Mouse (Mus musculus) heart, postnatal 4 days (tissue): ENCODE results near the gene Fam117a. TPM values are rescaled to one million over a fixed set of nuclear protein-coding genes. Genes with fewer than 3 reads are reported as not detected.
A peak's percentile ranks its signal among the peaks of the same experiment; 100 is the strongest.

Experiments
- DNase-seq: peaks from one replicate; pipeline ENCODE4 v3.0.0; 2021
- total RNA-seq, 2 experiments: library from RNA; stranded (reverse); gene quantifications; 2 replicates each; pipeline ENCODE4 v1.2.3; 2021

The Fam117a gene
- total RNA-seq, 2 experiments from 2014 or later, result 8.4 to 11.5 TPM

DNA sequence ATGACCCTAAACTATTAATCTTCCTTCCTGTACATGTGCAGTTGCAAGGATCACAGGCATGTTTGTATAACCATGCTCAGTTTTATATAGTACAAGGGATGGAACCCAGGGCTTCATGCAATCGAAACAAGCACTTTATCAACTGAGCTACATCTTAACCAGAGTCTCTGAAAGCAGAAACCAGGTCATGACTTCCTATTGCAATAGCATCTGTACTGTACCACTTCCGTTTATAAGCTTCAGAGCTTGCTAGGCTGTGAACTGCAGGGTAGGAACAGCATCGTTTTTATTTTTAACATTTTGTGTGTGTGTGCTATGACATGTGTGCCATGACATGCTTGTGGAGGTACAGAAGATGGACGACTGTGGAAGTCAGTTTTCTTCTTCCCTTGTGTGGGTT, 3.6 kb upstream of the Fam117a start:
- no peak for DNase-seq

DNA sequence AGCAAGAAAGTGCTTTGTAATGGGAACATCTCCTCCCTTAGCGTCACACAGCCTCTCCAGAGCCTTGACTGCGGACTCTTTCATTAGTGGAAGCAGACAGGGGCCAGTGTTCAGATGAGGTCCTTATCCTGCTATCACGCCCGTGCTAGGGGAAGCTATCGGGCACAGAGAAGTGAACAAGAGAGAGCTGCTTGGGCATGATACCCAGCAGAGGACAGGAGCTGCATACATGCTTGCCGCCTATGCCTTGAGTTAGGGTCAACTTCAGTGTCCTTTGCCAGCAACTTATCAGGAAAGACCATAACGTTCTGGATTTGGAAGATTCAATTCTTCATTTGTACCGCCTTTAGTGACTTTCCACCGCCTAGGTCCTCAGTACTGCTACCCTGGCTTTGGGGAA, 3.0 kb upstream of the Fam117a start:
- no peak for DNase-seq

DNA sequence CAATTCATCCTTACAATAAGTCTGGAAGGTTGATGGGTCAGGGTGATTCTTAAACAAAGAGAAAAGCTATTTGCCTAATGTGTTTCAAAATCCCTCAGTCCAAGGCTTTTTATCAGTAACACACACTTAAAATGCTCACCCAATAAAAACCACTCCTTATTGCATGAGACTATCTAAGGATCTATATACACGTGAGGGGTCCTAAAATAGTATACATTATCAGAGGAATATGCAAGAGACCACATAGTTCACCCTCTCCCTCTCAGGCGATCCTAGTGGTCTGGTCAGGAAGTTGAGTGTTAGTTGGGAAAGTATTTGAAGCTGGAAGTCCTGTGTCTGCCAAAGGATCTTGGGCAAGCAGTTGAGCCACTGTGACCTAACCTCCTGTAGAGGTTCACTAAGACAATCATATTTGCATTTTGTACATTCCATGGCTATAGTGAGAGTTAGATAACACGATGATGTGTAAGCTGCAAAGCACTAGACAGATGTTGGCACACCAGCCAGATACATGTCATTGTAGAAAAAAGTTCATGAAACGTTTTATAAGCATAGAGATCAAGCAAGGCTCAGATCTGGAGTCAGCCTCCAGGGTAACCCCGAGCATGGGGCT, 2.3 kb upstream of the Fam117a start:
- DNase-seq, result no peak

DNA sequence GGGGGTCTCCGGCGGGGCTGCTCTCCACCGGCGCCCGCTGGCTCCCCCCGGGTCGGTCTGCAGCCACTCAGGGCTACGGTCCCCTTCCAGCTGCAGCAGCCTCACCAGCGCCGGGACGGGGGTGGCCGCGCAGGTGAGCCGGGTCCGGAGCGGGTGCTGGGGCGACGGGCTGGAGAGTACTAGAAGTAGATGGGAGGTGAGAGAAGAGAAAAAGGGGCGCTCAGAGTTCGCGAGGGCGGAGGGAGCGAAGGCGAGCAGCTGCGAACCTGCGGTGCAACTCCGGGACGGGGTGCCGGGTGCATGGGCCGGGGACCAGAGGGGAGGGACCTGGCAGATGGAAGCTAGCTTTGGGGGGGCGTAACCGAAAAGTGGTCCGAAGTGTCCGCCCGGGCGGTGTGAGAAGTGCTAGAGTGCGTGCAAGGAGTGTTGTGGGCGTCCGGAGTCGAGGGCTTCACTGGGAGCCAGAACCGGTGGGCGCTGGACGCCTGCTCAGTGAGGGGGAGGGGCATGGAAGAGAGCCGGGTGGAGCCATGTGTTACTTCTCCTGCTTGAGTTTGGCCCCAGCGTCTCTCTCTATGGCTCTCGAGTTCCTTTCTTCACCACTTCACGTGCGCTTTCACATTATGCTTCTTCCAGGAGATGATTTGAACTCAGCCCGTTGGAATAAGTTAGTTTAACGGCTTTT, 453 bp downstream of the Fam117a start:
- peak; percentile 71 for DNase-seq

DNA sequence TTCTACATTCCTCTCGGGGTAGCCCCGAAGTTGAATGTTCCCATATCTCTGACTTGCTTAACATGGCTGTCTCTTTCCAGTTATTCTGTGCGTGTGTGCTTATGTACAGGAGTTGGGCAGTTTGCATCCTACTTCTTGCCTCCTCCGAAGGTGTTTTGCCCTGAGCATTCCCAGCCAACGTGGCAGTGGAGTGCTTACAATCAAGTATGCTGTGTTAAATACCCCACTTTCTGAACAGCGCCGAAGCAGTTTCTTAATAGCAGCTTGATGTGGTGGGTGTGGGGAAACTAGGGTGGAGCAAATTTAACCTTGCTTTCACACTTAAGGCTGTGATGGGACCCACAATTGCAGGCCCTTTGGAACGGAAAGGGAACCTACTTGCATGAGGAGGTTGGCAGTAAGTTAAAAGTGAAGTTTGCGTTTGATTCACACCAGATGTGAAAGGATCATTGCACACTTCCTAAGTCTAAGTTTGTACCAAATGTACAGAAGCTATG, 1.1 kb downstream of the Fam117a start:
- no peak for DNase-seq

DNA sequence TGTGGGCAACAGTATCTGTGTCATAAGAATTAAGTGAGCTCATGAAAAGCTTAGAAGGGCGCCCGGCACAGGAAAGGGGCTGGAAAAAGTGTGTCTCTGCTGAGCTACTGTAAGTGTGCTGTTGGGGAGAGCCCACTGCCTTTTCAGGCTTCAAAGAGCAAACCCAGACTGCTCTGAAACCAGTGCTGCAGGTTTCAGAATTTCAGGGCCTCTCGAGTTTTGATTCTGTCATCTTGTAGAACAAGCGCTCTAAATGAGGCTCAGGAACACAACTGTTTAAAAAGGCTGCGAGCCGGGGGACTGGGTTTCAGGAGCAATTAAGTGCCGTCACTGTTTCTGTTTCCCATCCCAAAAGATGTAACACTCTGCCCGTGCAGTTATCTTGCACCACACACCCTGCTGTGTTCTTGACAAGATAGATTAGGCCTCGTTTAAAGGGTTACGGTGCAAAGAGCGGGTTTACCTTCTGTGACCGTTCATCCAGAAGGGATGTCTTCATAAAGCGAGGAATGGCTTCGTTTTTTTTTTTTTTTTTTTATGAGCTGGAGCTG, 2.7 kb downstream of the Fam117a start:
- DNase-seq, result no peak

DNA sequence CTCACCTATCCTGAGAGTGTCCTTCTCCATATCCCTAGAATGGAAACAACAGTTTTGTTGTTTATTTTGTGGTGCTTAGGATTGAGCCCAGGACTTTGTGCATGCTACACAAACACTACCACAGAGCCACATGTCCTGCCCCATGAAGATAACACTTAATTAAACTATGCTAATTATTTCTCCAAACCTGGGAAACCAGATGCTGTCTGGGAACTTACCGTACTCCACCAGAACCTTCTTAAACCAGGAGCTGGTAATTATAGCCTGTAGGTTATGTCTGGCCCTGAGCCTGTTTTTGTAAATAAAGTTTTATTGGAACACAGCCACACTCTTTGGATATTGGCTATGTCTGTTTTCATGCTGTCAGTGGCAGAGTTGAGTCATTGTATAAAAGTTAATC, 3.4 kb downstream of the Fam117a start:
- no peak for DNase-seq

DNA sequence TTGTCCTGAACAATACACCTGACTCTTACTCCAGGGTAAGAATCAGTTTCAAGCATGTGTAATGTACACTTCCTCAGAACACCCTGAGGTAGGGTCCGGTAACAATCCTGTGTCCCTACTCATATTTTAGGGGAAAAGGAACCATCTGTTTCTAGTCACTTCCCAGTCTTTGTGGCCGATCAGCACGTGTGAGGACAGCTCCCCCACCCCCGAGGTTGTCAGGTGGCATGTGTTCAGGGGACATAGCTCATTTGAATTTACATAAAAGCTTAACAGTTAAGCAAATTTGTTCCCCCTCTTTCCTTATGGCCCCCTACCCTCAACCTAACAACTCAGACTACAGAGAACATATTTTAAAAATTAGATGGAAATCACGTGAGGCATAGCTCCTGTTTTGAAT, 3.8 kb downstream of the Fam117a start:
- DNase-seq, result no peak

DNA sequence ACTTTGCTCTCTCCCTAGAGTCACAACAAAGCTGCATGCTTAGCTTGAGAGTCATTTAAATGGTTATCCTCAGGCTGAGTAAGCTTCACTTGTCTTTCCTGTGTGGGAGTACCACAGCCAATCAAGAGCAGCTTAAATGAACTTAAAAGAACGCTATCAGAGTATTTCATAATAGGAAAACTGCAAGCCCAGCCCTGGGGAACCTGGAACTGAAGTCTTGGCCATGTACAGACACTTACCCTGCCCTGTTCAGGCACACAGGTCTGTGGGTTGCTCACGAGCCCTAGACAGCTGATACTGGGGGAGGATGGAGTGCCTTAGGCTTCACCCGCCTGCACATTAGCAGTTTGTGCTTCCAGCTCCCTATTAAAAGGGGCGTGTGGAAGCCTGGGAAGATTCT, 6.4 kb downstream of the Fam117a start:
- DNase-seq, result no peak

DNA sequence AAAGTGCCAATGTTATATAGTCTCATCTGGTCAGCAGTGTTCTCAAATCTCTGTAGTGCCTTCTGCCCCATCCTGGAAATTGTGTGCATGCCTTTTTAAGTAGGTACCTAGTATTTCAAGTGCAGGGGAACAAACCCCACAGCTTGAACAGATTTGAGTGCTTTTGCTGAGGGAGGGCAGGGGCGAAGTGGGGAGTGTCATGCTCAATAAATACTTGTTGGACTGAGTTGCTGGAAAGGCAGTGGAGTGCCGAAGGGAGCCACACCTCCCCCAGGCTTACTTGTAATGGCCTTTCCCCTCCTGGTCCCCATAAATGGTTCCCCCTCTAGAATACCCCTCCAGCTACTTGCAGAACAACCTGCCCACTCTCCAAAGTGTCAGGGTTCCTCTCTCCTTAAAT, 7.4 kb downstream of the Fam117a start:
- DNase-seq, result no peak

DNA sequence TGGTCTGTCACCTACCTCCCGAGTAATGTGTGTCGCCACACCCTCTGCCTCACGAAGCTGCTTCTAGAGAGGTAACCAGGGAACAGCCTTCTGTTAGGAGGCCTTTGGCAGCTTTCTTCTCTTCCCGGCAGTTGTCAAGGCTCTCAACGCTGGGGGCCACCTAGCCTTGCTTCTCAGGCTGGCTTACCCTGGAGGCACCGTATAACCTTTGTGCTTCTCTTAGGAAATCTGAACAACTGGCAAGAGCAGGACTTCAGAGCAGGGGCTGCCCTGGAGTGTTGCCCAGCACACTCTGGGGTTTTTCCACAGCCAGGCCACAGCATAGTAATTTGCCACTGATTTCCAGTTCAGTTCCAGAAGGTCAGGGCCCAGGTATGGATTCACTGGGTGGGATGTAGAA, 13.5 kb downstream of the Fam117a start:
- DNase-seq, result no peak

DNA sequence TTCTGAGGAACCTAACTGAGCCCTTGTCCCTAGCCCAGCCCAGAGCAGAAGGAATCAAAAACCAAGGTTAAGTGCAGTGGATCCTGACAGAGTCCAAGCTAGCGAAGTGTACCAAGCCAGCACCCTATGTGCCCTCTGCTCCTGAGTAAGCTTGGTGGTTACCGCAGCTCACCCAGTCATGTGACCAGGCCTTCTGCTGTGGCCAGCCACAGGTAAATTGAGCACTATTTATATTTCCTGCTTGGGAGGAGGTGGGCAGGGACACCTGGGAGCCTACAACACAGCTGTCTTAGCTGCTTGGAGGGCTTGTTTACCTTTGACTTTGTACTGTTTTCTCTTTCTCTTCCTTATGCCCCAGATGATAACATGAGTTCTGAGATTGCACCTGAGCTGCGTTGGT, 14.1 kb downstream of the Fam117a start:
- no peak for DNase-seq

DNA sequence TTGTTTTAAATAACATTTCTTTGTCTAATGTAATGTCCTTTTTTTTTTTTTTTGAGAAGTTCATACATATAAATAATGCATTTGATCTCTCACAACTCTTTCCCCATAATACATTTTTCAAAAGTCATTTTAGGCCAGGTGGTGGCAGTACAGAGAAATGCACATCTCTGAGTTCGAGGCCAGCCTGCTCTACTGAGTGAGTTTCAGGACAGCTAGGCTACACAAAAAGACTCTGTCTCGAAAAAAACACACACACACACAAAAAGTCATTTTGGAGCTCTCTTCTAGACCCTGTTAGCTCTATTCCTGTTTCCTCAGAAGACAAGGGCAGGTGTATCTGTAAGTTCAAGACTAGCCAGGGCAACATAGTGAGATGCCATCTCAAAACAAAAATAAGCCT, 15.9 kb downstream of the Fam117a start:
- DNase-seq, result no peak

DNA sequence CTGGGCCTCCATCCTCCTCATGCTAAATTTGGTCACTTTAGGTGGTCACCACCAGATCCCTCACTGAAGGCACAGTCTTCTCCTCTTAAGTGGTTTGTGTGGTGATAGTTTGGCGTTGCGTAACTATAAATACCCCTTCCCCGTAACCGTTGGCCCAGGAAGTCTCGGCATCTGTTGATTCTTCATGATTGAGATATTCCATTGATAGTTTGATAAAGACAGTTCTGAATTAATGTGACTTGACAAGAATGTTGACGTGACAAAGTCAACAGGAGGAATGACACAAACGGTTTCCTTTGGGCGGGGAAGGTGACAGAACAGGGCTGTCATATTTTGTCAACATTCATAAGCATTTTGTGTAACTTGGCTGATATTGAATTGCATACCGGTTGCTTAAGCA, 16.4 kb downstream of the Fam117a start:
- no peak for DNase-seq

DNA sequence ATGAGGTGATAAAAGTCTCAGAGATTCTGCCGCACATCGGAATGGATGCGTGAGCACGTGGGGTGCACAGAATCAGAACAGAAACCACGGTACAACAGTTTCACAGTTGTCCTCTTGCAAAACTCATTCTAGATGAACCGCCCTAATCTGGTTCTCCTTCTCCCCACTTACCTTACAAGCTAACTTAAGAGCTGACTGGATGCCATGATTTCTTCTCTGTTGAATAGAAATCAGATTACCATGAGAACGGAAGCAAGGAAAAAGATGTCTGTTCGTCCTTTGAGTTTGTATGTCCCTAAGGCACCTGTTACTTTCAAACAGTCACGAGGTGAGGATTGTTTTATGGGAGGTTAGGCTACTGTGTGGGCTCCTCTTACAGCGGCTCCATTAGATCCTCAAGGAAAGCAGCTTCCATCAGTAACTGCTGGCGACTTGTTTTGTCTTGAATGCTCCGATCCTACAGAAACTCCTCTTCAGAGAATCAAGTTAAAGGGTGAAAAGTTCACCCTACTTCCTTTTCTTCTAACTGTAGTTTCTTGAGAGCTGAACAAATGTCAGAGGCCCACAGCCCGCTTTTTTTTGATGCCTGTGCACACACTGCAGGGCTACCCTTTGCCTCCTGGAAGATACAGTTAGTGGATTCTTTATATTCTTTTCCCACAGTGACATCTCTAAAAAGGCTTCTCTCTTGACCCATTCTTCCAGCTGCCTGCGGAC, 17.6 kb downstream of the Fam117a start:
- DNase-seq, result no peak

DNA sequence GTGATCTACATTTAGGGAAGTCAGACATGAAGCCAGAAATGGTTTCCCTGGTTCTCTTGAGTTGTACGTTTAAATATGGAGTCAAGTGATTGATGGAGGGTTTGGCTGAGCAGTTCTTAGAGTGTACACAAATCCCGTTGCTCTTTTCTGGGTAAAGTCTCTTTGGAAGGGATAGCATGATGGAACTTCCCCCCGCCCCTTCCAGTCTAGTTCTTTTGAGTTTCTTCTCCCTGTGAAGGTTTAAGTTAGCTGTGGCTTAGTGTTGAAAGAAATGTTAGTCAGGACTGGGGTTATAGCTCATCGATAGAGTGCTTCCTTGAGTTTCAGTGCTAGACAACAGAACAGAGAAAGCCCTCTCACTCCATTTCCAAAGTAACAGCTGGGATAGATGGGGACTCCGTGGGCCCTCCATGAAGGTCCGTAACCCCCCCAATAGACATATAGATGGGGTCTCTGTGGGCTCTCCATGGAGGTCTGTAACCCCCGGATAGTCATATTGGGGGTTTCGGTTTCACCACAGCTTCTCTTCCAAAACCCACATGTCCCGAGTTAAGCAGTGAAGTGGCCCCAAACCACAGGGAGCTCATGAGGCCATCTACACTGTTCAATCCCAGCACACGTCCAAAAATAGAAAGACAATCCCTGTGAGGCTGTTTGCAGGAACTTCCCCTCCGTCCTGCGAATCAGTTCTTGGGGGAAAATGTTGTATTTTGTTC, 18.3 kb downstream of the Fam117a start:
- DNase-seq, result no peak

DNA sequence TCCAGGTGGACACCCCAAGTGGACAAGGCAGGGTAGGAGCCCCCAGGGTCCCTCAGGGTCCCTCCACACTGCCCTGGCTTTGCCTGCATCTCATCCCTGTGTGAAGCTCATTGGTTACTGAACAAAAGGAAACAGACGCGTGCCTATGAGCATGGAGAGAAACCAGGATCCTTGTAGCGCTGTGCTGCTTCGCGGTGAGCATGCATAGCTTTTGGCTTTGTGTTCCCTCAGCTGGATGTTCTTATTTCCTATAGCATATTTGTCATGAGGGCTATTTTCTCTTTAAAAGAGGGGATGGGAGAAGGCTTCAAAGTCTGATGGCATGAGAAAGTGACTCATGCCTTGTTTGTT, 18.8 kb downstream of the Fam117a start:
- DNase-seq, result no peak

DNA sequence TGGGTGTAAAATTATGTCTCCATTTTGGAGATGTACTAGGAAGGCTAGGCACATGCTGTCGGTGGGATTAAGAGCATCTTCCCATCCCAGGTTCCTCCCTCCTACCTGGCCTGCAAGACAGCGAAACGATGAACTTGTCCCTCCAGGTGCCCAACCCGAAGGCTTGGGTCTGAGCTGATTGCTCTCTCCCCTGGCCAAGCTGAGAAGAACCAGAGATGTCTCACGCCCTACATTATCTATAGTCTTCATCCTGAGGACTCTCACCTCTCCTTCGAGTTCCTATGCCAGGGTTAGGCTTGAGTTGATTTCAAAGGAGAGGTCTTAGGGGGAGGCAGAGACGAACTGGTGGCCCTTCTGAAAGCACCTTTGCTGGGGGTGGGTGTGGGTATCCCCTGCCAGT, 19.2 kb downstream of the Fam117a start:
- no peak for DNase-seq

DNA sequence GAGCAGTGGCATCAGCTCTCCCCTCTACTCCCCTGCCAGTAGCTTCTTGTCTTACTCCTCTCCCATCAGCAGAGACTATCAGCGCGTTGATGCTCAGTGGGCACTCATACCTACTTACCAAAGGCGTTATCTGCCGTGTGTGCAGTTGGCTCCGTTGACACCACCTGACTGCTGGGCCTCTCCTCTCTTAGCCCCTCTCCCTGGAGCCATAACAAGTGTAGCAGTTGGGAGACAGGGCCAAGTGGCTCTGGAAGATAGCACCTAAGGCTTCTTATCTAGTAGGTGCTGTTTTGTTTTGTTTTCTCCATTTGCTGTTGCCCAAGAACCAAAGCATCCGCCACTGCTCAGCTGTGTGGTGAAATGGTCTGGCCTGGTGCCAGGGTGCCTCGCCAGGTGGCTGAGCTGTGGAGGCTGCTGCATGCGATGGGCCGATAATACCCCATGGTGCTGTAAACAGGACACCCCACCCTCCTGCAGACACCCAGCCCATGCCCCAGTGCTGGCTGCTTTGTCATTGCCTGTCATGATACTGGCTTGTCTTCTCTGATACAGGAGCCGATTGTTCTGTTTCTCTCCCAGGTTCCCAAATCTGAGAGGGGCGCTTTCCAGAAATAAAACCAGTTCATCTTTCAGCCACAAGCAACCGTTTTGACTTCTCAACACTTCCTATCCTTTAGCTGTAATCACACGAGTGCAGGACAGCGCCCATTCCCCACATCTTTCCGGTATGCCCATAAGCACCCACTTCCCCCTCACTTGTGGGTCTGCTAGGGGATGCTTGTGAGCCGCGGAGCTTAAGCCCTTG, 19.9 kb downstream of the Fam117a start:
- peak; percentile 70 for DNase-seq

DNA sequence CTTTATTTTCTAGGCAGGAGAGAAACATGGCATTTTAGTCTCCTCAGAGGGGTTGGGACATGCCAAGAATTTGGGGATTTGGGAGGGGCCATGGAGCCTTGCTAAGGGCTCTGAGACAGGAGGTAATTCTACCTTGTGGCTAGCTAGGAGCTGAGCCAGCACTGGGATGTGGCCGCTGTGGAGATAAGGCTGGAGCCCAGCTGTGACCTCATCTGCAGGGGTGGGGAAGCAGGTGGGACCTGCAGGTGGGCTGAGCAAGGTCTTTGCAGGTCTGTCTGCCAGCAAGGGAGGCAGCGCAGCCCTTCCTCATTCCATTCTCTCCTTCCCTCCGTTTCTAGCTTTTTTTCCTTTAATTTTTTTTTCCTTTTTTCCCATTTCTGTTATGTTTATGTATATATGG, 21.4 kb downstream of the Fam117a start:
- DNase-seq, result no peak

DNA sequence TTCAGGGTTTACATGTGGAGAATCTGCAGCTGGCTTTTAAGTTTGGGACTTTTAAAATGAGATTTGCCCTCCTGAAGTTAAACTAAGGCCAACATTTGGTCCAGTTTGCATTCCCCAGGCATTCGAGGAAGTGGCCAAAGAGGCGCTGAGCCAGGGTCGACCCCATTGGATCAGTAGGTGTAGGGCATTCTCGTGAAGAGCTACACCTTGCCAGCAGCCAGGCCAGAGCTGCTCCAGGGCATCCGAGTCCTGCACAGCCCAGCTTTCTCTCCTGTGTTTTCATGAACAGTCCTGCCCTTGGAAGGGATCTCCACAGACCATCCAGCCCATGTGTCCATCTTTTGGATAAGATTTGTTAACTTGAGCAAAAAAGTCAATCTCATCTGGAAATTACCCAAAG, 27.6 kb downstream of the Fam117a start:
- DNase-seq, result no peak

DNA sequence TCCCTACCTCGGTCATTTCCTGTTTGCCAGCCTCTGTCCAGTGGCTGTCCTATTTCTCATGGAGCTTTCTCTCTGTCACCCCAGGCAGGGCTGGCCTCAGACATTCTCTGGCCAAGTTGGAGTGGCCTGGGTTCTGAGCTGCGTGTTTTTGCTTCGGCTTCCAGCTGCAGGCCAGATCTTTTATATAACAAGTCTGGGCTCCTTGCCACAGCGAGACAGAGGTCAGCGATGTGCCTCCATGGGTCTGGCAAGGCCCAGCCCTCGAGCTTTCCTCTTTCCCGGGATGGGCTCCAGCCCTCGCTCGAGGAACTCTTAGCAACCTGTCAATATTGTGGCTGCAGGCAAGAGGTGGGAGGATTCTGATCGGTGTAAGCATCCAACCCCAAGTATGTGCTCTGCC, 28.8 kb downstream of the Fam117a start:
- DNase-seq, result peak; percentile 91
